Mouse (Mus musculus) embryonic stem cell, embryonic (primary cell): ENCODE results near the gene Orai2.

Source experiments
- CTCF ChIA-PET, 4 experiments: fragments of 300-600 bp in 2 of 4; fragments of 350-600 bp in 2 of 4; sonication (Branson Sonifier 250); formaldehyde crosslinking; loops; one replicate each; lab custom pipeline; 2022; ENCODE audit warnings: inconsistent platforms in 2 of 4; lab: Charles Lee
- POLR2A ChIA-PET, 4 experiments: fragments of 300-600 bp in 2 of 4; fragments of 350-600 bp in 2 of 4; sonication (Branson Sonifier 250); formaldehyde crosslinking; loops; one replicate each; lab custom pipeline; 2022; ENCODE audit warnings: antibody characterized with exemption in 4 of 4, inconsistent platforms in 1 of 4; lab: Charles Lee

The Orai2 gene

DNA sequence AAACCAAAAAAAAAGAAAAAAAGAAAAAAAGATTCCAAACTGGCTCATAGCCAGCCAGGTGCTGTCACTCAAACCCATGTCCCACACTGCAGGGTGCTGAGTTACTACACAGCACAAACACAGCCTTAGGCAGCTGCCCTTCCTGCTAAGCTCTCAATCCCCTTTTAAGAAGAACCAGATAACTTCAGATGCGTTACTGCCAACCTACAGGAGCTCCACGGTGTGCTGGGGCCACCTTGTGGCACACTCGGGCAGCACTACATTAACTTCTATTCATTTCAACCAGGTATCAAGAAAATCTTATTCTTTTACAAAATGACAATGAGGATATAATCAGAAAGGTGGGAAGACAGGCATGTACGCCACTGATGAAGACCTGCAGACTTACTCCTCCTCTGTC, 16.2 kb upstream of the Orai2 start:
- ChIA-PET POLR2A (interaction anchor here in 2 of 4 experiments (0.8 to 3.5 kb wide), 6 partner anchors 9 to 522 kb away, joined by 3 to 15 read pairs (median 4); partner anchors contain the start of gene Prkrip1 (in 1 of the 2)), CTCF (interaction anchor here (0.5 to 2.0 kb wide), 51 partner anchors 8 to 656 kb away, joined by 3 to 10 read pairs (median 4); partner anchors contain the start of genes Prkrip1 (in 2 of the 4), Orai2 (in 1 of the 4) and Rhbdd2 (in 1 of the 4))

DNA sequence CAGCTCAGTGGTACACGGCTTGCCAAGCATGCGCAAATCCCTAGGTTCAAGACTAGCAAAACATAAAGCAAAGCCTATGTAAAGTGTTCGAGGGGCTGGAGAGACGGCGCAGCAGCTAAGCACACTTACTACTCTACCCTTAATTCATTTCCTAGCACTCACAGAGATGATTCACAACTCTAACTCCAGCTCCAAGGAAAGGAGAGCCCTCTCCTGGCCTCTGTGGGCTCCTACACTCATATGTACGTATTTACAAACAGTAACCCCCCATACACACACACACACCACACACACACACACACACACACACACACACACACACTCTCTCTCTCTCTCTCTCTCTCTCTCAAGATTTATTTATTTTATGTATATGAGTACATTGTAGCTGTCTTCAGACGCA, 13.3 kb upstream of the Orai2 start:
- ChIA-PET CTCF (interaction anchor here (0.6 to 1.2 kb wide), 25 partner anchors 9 to 1238 kb away, joined by 3 to 6 read pairs (median 3); partner anchors contain the start of gene Orai2 (in 1 of the 4)), POLR2A (interaction anchor here in 3 of 4 experiments (0.6 to 1.6 kb wide), 10 partner anchors 8 to 1137 kb away, joined by 3 to 12 read pairs (median 3); partner anchors contain the start of gene Hspb1 (in 1 of the 3))

DNA sequence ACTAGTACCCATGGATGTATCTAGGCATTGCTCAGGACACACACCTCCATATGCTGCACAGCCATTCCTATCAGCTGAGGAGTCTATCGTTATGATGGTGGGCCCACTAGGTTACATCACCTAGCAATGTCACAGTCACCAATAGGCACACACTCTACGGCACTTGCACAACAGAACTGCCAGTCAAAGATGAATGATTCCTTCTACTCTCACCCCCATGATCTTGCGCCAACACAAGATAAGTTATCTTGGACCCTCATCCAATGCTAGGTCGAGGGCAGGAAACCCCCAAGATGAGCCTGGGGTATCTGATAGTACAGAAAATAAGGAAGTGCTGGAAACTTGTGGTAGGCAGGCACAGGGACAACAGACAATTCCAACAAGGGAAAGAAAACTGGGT, 12.3 kb upstream of the Orai2 start:
- ChIA-PET POLR2A (interaction anchor here in 2 of 4 experiments (1.1 to 1.6 kb wide), 2 partner anchors 8 to 12 kb away, joined by 3 to 6 read pairs; partner anchors contain the start of gene Orai2 (in 1 of the 2)), CTCF (interaction anchor here in 2 of 4 experiments (0.9 to 1.2 kb wide), 4 partner anchors 13 to 201 kb away, joined by 3 to 6 read pairs (median 4); partner anchors contain the start of gene Orai2 (in 1 of the 2))

DNA sequence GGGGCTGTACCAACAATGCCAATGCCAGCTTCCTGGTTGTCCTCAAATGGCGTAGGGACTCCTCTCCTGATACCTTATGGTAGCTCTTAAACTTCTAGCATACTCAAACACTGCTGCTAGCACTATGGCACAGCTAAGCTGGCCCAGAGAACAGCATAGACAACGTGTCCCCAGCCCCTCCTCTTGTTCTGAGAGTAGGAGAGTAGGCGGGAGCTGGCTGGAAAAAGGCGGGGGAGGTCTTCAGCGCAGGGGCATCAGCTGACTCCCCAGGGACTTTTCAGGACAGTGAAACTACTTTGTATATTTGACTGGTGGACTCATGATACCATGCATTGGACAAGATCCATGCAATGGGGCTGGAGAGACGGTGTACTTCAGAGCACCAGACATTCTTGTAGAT, 11.5 kb upstream of the Orai2 start:
- ChIA-PET POLR2A (interaction anchor here (0.6 to 1.2 kb wide), 6 partner anchors 10 to 294 kb away, joined by 3 to 5 read pairs (median 3); partner anchors contain the start of genes Dtx2 (in 1 of the 4), Hspb1 (in 1 of the 4) and Prkrip1 (in 1 of the 4)), CTCF (interaction anchor here in 2 of 4 experiments (0.6 to 1.5 kb wide), 3 partner anchors 69 to 376 kb away, joined by 3 read pairs; no protein-coding TSS in a partner anchor)

DNA sequence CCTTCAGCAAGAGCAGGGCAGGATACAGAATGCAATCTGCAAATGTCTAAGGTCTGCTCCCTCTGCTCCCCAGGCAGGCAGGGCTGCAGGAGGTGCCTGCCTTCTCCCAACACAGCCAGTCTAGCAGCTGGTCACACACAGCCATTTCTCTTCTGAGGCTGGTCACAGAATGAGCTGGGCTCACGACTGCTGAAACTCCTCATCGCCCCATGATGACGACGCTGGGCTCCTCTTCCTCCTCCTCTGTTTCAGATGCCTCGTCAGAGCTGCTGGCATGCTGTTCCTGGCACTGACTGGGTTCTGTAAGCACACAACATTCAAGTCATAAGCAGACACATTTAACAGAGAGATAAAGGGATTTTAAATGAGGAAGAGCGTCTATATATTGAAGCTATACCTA, 10.7 kb upstream of the Orai2 start:
- CTCF ChIA-PET: interaction anchor here in 2 of 4 experiments (0.6 to 1.5 kb wide), 3 partner anchors 10 to 86 kb away, joined by 3 read pairs; no protein-coding TSS in a partner anchor
- POLR2A ChIA-PET: interaction anchor here in 3 of 4 experiments (0.6 to 1.2 kb wide), 7 partner anchors 9 to 293 kb away, joined by 3 to 5 read pairs (median 3); partner anchors contain the start of genes Hspb1 (in 1 of the 3) and Prkrip1 (in 1 of the 3)

DNA sequence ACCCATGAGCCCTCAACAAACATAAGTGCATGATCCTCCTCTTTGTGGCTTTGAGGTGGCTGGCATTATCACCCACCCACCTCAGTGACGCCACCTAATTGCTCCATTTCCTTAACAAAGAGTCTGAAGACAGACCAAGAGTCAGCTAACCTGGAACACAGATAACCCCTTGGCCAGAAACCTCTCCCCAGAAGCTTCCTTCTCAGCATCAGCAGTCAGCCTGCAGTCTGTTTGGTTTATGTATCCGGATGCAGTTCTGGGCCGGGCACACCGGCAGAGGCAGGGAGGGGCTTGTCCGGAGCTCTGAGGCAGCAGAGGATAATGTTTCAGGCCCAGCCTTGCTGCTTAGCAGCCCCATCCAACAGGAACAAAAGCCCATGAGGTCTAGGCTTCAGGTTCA, 9.1 kb upstream of the Orai2 start:
- ChIA-PET CTCF (interaction anchor here in 2 of 4 experiments (0.5 to 1.2 kb wide), 6 partner anchors 33 to 889 kb away, joined by 3 to 4 read pairs (median 4); no protein-coding TSS in a partner anchor), POLR2A (interaction anchor here in 2 of 4 experiments (0.5 to 2.6 kb wide), 8 partner anchors 10 to 389 kb away, joined by 3 to 9 read pairs (median 4); partner anchors contain the start of genes Dtx2 (in 1 of the 2) and Prkrip1 (in 1 of the 2))

DNA sequence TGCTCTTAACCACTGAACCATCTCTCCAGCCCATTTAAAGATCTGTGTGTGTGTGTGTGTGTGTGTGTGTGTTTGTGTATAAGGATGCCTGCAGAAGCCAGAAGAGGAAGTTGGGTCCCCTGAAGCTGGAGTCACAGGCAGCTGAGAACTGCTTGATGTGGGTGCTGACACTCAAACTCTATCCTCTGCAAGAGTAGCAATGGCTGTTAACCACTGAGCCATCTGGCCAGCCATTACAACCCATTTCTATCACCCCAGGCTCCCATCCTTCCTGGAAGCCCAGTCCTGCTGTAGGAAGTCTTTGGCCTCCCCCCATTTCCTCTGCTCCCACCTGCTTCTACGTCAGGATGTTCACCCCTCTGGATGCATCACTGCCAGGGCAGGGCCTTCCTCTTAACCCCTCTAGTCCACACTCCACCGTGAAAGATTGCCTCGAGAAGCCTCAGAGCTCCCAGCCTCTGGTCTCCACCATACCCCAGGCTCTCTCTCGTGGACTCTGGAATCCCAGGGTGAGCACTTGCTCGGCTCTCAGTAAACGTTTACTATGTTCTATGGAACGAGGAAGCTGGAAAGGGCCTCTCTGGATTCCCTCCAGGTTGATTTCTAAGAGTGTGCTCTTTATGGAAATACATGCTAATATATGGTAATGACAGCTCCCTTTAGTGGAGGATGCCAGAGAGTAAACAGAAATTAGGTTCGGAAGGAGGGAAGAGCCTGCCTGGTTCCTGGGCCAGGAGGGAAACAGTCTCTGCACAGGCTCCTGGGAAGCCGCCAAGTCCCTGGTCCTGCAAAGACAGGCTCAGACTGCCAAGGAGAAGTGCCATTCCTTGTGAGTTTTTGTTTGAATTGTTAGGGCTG, 3.3 kb upstream of the Orai2 start:
- POLR2A ChIA-PET: interaction anchor here in 2 of 4 experiments (0.5 to 2.1 kb wide), 10 partner anchors 18 to 406 kb away, joined by 3 to 5 read pairs (median 3); partner anchors contain the start of gene Prkrip1 (in 1 of the 2)
- CTCF ChIA-PET: interaction anchor here in 3 of 4 experiments (0.5 to 2.1 kb wide), 5 partner anchors 10 to 534 kb away, joined by 3 to 7 read pairs (median 4); no protein-coding TSS in a partner anchor

DNA sequence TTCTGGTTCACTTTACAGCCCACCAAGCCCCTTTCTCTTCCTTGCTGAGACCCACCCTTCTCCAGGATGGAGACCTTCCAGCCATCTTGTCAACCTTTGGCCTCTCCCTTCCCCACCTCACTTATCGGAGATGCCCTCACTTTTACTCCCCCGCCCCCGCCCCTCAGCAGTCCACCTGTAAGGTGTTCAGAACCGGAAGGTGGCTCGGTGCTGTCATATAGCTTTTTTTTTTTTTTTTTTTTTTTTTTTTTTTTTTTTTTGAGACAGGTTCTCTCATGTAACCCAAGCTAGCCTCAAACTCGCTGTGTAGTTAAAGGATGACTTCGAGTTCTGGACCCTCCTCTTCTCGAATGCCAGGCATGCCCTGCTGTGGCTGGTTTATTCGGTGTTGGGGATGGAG, 2.4 kb upstream of the Orai2 start:
- CTCF ChIA-PET: interaction anchor here in 3 of 4 experiments (0.5 to 2.1 kb wide), 4 partner anchors 14 to 535 kb away, joined by 4 to 8 read pairs (median 6); no protein-coding TSS in a partner anchor

DNA sequence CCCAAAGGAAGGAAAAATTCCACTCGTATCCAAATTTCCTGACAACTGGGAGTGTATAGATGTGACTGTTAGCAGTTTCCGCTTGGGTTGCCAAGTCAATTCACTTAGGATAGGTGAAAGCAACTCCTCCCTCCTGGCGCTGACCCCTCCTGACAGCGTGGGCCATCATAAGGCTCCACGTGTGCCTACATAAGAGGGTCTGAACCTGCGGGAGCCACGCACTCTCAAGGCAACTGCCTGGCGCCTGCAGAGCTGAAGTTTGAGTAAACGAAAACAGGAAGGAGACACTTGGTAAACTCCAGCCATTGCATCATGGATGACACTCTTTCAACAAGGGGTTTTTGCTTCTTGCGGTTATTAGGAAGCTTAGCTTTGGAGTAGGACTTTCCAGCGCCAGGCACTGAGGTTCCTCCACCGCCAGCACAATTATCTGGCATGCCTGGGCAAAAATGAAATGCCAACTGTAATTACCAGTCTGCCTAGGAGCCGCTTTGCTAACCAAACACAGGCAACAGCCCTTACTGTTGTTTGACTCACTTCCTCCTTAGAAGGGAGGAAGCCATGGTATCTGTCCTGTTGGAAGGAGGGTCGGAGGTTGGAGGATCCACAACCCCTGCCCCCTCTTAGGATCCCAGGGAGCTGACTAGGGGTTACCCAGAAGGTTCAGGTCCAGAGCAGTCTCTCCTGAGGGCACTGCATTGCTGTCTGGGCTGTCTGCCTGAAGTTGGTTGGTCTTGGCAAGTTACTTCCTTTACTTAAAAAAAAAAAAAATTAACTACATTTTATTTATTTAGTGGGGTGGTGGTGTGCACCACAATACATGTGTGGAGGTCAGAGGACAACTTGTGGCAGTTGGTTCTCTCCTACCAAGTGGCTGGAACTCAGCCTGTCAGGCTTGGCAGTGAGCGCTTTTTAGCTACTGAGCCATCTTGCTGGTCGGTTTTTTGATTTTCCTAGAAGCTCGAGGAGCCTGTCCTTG, 1.1 kb upstream of the Orai2 start:
- ChIA-PET POLR2A (interaction anchor here (0.5 to 1.7 kb wide), 9 partner anchors 9 to 1023 kb away, joined by 3 to 4 read pairs (median 3); partner anchors contain the start of genes Cux1 (in 1 of the 4) and Polr2j (in 1 of the 4)), CTCF (interaction anchor here (0.6 to 2.1 kb wide), 6 partner anchors 12 to 270 kb away, joined by 3 to 8 read pairs (median 5); partner anchors contain the start of gene Polr2j (in 1 of the 4))

More for the DNA sequence above, 2.4 kb upstream of the Orai2 start:
- POLR2A ChIA-PET: interaction anchor here in 2 of 4 experiments (0.6 to 1.5 kb wide), 9 partner anchors 8 to 373 kb away, joined by 3 read pairs; partner anchors contain the start of genes Polr2j (in 1 of the 2) and Prkrip1 (in 1 of the 2)

DNA sequence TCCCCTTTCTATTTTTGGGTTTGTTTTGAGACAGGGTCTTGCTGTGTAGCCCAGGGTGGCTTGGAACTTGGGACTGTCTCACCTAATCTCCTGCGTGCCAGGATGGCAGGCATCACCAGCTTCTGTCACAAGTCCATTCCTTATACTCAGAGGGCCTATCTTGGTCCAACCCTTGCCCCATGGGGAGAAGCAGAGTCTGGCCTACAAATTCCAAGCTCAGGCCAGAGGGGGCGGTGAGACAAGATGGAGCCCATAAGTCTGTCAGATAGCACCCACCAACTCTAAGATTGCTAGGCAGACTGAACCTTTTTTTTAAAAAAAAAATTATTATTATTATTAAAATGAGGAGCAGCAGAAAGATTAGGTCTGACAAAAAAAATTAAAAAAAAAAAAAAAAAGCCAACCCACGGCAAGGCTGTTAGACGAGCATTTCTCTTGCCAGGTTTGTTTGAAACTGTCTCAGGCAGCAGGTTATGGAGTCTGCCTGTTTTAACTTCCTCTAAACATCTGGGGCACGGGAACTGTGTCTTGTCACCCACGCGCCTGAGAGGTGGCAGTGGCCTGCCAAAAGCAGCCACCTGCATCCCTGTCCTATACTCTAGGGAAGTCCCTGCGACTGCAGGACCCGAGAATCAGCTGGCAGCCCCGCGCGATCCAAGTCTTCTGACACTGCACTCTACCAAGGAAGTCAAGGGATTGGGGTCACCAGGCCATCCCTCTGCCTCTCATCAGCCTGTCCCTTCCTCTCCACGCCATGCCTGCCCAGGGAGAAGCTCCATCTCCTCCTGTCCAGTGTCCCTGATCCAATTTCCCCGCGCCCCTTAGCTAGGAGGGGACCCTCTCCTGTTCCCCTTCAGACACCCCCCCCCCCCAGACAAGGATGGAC, 644 bp downstream of the Orai2 start:
- ChIA-PET POLR2A (interaction anchor here in 3 of 4 experiments (0.6 to 2.2 kb wide), 13 partner anchors 10 to 197 kb away, joined by 3 to 8 read pairs (median 4); partner anchors contain the start of gene Prkrip1 (in 1 of the 3)), CTCF (interaction anchor here in 3 of 4 experiments (0.6 to 1.5 kb wide), 11 partner anchors 13 to 759 kb away, joined by 3 to 10 read pairs (median 4); no protein-coding TSS in a partner anchor)

DNA sequence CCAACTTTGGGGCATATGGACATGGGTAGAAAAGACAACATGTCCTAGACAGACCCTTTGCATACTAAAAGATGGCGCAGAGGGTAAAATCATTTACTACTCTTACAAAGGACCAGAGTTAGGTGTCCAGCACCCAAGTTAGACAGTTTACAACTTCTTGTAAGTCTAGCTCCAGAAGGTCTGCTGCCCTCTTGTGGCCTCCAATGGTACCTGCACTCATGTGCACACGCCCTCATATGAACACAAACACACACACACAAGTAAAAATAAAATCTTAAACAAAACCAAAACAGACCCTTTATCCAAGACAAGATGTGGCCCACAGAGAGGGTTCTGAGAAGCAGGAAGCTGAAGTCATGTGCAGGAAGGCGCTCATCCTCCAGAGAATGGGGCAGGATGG, 2.4 kb downstream of the Orai2 start:
- ChIA-PET POLR2A (interaction anchor here in 1 of 4 experiments (0.9 to 2.0 kb wide), 4 partner anchors 12 to 102 kb away, joined by 3 to 8 read pairs (median 3); partner anchors contain the start of gene Prkrip1), CTCF (interaction anchor here in 3 of 4 experiments (0.5 to 1.0 kb wide), 6 partner anchors 15 to 843 kb away, joined by 3 read pairs; no protein-coding TSS in a partner anchor)

DNA sequence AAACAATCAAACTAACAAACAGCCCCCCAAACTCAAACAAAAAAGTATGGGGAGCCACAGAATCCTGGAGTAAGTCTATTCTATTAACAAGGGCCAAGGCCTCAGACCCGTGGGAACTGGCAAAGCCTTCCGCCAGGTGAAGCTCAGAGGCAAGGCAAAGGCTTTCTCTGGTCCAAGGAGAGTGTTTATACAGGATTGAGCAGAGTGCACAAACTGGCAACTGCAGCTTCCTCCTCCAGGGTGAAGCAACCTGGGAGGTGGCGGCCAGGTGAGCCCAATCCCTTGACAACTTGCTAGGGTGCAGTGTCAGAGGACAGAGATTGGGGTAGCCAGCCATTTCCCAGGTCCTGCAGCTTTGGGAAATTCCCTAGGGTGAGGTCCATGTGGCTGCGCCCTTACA, 3.2 kb downstream of the Orai2 start:
- ChIA-PET CTCF (interaction anchor here in 2 of 4 experiments (0.7 to 0.9 kb wide), 3 partner anchors 15 to 205 kb away, joined by 3 to 4 read pairs (median 3); no protein-coding TSS in a partner anchor), POLR2A (interaction anchor here in 1 of 4 experiments (0.6 to 1.1 kb wide), 3 partner anchors 22 to 108 kb away, joined by 3 to 8 read pairs (median 3); no protein-coding TSS in a partner anchor)

DNA sequence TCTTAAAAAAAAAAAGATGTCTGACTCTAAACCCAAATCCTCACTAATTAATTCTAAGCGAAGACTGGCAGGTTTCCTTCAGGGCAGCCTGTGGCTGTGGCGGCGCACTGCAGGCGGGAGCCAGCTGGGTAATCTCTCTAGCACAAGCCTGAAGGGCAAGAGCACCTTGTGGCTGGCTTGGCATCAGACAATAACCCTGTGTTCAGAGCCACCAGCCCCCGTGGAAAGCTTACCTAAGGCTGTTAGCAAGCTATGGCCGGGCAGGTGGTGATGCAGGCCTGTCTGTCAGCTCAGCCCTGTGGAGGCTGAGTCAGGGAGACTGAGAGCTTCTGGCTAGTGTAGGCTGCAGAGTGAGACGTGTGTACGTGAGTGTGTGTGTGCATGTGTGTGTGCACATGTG, 5.3 kb downstream of the Orai2 start:
- ChIA-PET POLR2A (interaction anchor here in 2 of 4 experiments (1.0 to 1.4 kb wide), 3 partner anchors 34 to 264 kb away, joined by 3 to 4 read pairs (median 3); partner anchors contain the start of gene Prkrip1 (in 1 of the 2)), CTCF (interaction anchor here in 2 of 4 experiments (0.6 to 1.2 kb wide), 3 partner anchors 22 to 958 kb away, joined by 3 to 4 read pairs (median 3); no protein-coding TSS in a partner anchor)

DNA sequence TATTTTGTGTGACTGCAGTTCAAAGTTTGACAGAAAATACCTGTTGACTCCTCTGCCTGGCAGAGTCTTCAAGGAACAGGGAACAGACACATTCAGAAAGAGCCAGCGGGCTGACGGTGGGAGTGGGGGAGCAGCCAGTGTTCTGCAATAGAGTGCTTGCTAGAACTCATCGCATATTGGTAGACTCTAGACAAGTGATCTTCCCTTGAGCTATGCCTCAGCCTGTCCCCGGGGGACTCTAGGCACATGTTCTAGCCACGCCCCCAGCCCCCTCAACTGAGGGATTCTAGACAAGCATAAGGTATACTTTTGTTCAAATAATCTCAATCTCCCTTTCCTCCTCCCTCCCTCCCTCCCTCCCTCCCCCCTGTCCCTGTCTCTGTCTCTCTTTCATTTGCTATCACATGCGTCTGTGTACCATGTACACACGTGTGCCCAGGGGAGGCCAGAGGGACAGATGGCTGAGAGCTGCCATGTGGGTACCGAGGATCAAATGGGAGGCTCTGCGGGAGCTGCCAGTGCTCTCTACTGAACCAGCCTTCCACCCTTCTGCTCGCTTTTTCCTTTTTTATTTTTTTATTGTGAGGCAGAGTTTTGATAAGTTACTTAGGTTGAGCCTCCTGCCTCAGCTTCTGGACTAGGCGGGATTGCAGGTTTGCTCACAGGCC, 6.6 kb downstream of the Orai2 start:
- ChIA-PET POLR2A (interaction anchor here in 1 of 4 experiments (0.6 kb wide), 1 partner anchor 545 kb away, joined by 10 read pairs; no protein-coding TSS in a partner anchor), CTCF (interaction anchor here in 2 of 4 experiments (0.8 to 1.7 kb wide), 2 partner anchors 11 to 23 kb away, joined by 4 read pairs; no protein-coding TSS in a partner anchor)
